Mouse (Mus musculus) urinary bladder, postnatal 4 days (tissue): ENCODE measurements around the gene Kcnq1.

Experiments
- DNase-seq, 2 experiments: peaks; one replicate each; pipeline ENCODE4 v3.0.0; 2021 to 2022; ENCODE audit warnings: low spot score in 2 of 2

The Kcnq1 gene

GRCm38 (mm10) chr7:143364969-143365839 lies 259.0 kb downstream of the Kcnq1 start:
- no peak for DNase-seq

DNA sequence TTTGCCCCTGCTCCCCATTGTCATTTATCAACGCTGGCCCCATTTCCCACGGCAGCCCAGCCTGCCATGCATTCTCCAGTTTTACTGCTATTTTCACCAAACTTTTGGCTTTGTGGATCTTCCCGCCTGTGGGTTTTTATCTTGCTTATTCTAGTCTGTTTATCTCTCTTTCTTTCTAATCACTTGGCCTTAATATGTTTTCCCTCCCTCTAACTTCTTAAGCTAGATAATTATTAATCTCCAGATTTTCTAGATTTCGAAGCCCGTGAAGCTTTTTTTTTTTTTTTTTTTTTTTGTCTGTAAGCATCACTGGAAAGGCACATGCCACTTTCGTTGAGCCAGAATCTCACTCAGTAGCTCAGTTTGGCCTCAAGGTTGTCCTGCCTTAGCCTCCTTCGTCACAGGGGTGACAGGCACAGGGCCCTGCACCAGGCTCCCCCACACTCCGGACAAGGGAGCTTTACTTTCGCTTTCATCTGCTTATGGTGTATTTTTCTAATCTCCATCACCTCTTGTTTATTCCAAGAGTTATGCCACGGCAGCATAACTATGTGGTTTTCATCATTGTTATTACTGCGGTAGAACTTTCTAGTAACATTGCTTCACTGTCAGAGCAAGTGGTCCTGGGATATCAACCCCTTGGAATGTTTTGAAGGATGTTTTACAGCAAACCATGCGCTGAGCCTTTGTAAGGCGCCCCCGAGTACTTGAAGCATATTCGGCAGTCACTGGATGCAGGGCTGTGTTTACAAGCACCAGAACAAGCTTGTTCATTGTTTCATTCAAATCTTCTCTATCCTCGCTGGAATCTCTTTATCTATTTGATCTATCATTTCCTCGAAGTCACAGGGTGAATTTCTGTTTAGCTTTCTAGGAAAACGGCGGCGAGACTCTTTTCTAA lies 261.5 kb downstream of the Kcnq1 start:
- DNase-seq = no peak

DNA sequence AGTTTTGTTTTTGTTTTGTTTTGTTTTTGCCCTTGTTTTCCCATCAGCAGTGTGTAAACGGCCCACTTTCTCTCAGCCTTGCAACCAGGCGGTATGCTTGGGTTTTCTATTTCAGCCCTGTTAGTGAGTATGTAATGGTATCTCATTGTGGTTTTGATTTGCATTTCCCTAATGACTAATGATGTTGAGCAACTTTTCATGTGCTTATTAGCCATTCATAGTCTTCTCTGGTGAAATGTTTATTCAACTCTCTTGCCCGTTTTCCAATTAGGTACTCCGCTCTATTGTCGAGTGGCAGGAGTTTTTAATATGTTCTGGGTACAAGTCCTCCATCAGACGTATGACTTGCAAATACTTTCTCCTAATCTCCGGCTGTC lies 262.1 kb downstream of the Kcnq1 start:
- DNase-seq = no peak

GRCm38 (mm10) chr7:143371336-143371735 lies 265.2 kb downstream of the Kcnq1 start:
- DNase-seq = no peak

DNA sequence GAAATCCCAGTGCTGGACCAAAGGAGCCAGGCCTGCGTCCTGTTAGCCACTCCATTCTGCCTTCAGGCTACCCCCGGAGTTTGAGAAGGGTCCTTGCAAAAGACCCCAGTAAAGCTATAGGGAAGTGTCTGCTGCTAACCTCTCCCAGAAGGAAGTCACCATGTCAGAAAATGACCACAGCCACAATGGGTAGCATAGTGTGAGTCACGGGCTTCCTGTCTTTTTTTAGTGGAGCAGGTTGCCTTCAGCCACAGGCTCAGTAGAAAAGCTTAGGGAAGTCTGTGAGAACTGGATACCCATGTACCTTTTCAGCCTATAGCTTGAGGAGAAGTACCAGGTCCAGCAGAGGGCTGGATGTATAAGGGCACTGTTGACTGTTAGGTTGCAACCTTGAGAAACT lies 267.1 kb downstream of the Kcnq1 start:
- no peak for DNase-seq

GRCm38 (mm10) chr7:143375945-143376344 lies 269.8 kb downstream of the Kcnq1 start:
- DNase-seq = no peak

DNA sequence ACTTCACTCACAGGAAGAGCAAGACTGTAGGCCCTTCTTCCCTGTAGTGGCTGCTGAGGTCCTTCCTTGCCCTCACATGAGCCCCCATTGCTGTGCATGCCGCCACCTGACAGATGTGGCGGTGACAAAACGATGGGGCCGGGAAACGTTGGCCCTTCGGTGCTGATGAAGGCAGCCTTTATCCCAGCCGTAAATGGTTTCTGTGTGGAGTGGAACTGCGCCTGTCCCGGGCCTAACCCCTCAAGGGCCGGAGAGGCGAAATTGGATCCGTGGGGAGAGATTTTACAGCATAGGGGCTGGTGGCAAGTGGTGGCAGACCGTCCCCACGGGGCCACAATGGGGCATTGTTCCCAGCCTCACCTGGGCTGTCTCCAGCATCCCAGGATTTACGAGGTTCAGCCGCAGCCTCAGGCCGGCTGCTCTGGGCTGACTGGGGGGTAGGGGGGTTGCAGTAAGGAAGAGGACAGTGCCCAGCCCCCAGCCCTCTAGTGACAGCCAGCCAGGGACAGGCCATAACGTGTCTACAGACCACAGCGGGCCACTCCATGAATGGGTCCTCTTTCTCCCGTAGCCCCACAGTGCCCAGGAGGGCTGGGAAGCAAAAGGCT lies 274.4 kb downstream of the Kcnq1 start:
- no peak for DNase-seq

DNA sequence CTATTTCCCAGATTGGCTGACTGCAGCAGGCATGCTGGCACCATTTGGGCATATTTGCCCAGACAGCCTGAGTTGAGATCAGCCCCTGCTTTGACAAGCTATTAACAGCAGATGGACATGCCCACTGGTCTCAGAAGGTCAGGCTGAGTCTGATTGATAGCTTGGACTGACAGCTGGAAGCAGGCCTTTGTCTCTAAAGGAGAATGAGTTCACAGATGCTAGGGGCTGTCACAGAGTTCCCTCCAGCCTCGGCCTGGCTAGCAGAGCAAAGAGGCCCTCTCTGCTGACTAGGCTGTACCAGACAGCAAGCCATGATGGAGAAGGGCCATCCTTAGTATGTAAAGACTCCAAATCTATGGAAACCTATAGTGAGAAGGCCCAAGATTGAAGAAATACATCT lies 280.5 kb downstream of the Kcnq1 start:
- no peak for DNase-seq

- peak; percentile 84 to 86 for DNase-seq
Observed at GRCm38 (mm10) chr7:143388783-143389695, 282.9 kb downstream of the Kcnq1 start.

DNA sequence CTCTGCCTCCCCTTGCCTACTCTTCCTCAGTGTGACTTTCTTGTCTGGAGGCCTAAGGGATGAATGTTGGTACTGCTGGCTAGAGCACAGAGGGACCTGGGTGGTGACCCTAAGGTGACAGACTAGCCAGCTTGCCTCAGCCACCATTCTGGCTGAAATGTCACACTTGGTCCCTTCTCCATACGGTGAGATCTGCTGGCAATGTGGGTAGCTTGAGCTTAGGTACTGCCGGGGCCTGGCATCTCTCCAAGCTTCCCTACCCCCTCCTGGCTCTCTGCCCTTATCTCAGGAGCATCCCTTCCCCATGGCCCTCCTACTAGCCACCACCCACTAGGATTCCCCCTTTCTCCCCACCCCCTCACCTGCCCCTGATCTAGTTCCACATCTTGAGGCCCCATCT lies 283.7 kb downstream of the Kcnq1 start:
- no peak for DNase-seq

DNA sequence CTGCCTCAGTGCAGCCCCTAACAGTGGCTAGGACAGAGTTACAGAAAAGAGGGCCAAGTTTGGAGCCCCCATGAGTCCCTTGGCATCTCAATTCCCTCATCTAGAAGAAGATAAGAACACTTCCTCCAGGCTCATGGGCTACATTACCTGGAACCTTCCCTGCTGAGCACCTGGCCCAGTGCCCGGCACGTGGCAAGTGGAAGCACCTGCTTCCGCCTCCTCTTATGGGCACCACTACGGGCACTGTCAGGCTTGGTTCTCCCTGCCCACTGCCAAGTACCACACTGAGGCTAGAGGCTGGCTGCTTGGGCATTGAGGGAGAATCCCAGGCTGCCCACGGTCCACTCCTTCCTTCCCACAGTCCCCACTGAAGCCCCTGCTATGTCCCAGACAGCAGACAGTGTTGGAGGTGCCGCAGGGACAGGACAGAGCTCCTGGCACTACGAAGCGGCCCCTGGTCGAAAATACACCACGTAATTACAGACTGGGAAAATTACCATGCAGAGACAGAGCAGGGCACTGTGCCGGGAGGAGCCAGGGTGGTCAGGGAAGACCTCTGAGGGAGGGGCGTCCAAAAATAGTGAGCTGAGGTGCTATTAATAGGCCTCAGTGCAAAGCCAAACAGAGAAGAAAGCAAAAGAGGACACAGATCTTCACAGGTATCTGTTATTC lies 284.3 kb downstream of the Kcnq1 start:
- no peak for DNase-seq

GRCm38 (mm10) chr7:143395113-143395563 lies 289.0 kb downstream of the Kcnq1 start:
- peak in 1 of 2 experiments; percentile 48 for DNase-seq

DNA sequence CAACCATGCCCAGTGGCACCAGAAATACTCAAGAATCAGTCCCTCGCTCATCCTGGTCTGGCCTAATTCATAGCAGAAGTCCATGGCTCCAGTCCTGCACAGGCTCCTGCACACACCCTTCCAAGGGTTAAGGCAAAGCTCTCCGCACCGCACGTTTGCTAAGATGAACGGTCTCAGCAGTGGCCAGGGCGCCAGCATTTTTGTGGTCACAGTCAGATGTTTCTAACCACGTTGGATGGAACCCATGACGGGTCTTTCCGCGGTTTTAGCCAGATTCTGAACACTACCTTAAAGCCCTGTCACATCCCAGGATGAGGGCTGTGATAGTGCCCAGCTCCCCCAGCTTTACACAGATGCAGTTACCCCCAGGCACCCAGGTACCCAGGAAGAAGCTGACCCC lies 293.6 kb downstream of the Kcnq1 start:
- no peak for DNase-seq

DNA sequence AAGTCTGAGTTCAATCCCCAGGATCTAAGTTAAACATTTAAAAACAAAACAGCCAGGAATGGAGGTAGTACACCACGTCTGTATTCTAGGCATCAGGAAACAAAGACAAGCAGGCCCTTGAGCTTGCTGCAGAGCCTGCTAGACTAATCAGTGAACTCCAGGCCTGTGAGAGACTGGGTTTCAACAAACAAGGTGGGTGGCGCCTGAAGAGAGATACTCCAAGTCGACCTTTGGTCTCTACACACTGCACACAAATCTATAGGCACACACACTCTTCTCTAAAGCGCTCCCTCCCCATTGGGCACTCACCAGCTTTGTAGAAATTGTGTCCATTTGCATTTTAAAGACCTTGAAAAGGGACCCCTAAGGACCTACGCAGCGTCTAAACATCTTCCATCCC lies 294.4 kb downstream of the Kcnq1 start:
- no peak for DNase-seq

DNA sequence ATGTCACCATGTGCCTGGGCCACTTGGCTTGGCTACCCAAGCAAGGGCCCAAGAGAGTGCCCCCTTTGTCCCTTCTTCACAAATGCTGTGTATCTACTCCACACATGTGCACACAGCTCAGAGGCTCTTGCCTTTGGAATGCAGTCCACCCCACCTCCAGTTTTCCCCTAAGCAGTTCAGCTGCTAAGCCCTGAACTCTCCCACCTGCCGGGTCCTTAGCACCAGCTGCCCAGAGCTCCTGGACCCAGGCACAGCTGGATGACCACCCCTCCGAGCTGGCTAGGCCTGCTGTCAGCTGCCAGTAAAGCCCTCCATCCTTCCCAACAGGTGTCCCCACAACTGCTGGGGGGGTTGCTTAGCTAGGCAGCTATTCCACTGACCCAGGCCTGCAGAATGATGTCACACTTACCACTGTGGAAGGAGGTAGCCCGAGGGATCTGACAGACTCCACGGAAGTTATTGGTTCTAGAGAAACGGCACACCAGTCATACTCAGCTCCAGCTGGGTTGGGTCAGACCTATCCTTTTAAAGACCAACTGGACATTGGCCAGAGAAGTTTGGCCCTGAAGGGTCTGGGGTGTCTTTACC lies 295.4 kb downstream of the Kcnq1 start:
- no peak for DNase-seq

GRCm38 (mm10) chr7:143404296-143404695 lies 298.1 kb downstream of the Kcnq1 start:
- DNase-seq = no peak

DNA sequence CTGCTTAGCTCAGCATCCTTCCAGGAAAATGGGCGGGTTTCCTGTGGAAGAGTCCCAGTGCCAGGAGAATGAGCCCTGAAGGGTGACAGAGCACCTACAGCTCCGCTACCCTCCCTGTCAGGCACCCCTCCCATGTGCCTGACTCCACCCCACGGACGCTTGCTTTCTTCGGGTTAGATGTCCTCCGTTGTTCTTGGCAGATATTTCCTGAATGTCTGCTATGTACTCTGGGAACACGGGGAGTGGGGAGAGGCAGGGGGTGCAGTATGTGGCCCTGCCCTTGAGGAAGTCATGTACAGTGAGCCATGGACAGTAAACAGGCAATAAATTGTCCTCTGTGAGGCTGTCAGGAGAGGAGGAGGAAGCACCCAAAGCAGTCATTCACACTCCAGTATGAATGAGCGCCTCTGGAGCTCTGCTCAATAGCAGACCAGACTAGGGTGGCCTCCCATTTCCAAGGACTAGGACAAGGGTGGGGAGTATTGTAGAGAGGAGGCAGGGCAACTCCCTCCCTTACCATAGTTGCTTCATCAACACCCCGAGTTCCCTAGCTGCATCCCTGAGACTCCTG lies 301.9 kb downstream of the Kcnq1 start:
- no peak for DNase-seq

DNA sequence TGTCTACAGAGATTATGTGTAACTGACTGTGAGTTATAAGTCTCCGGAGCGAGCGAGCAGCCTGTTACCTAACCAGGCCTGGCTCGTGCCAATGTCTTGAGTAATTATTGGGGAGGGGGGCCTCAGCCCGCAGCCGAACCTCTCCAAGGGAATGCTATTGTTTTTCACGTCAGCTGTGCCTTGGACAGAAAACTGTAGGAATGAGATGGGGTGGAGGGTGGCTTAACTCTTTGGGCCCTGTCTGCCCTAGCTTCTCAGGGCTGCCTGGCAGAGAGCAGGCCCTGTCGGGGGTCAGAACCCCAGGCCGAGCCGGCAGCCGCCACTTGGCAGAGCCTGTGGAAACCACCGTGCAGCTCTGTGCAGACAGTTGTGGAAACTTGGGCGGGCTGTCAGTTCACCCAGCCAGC lies 302.5 kb downstream of the Kcnq1 start:
- DNase-seq = peak in 1 of 2 experiments; percentile 41

DNA sequence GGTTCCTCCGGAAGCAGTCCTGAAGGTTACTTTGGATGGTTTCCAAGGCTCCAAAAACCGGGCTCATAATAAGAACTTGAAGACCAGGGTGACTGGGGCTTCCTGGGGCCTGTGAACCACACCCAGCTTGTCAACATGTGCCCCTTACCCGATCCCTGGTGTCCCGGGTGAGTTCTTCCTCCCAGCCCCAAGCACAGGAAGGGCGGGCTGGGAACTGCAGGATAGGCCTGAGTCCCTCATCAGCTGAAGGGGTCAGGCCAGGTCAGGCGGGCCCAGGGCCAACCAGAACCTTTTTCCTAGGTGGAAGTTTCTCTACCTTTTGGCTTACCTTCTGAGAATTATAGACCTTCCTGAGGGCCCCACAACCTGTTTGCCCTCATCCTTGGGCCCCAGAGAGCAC lies 306.4 kb downstream of the Kcnq1 start:
- no peak for DNase-seq

DNA sequence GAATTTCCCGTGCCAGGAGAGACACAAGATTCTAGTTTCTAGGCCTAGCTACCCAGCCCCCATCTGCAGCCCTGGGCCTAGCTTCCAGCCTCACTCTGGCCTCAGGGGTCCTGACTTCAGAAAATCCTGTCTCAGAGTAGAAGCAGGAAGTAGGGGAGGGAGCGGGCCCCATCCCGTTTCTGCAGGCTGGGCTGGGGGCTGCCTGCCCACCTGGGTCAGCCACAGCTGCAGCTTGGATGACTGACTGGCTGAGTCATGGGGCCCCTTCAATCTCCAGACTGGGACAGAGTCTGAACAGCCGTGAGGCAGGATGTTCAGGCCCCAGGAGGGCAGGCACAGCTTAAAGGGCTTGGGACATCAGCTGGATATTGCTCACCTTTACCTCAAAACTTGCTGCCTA lies 308.9 kb downstream of the Kcnq1 start:
- no peak for DNase-seq
